Mouse (Mus musculus): Measurements from ENCODE around the gene Chil1. TPM values are rescaled to one million over a fixed set of nuclear protein-coding genes. Genes with fewer than 3 reads are reported as not detected.

The Chil1 gene
- polyA plus RNA-seq, 1 experiment from 2014 or later = 3.2 TPM

GRCm38 (mm10) chr1:134235391-134235921 lies 53.5 kb downstream of the Chil1 start, which contains the start of gene Adora1:
Adora1 (minus strand) TSS chr1:134235431.
- Histone ChIP-seq H3K9me3 (ENCODE audit: control insufficient read depth, low read length) (no peaks in the 10 kb centered on the region), H3K4me3 (ENCODE audit: low read depth, low read length) (peak within 1 kb of the TSS; percentile 39), H3K4me1 (ENCODE audit: control insufficient read depth, insufficient read depth, low read length) (peaks cover 4% of the 10 kb centered on the region; the same call in 1 of the 2 replicates), H3K36me3 (ENCODE audit: control insufficient read depth, insufficient read depth, low read length) (no peaks in the 10 kb centered on the region), H3K9ac (ENCODE audit: low read length) (peak within 1 kb of the TSS; percentile 33), H3K27ac (ENCODE audit: low read depth, low read length) (no peak within 1 kb of the TSS), H3K4me2 (ENCODE audit: low read depth) (peak within 1 kb of the TSS; percentile 66), H3K27me3 (ENCODE audit: control insufficient read depth, insufficient read depth, low read length) (peaks cover 37% of the 10 kb centered on the region)
- no peak for DNase-seq (ENCODE audit: low spot score)
- WGBS = under 1% methylated on average over 29 of the region's 37 CpGs
- ATAC-seq (ENCODE audit: insufficient read depth, low FRiP score, low TSS enrichment) = no peak

- H3K9ac ChIP-seq (ENCODE audit: low read length) = no peak overlapping the region
- no peak overlapping the region for H3K4me2 ChIP-seq (ENCODE audit: low read depth)
- H3K27me3 ChIP-seq (ENCODE audit: control insufficient read depth, insufficient read depth, low read length) = peaks cover 37% of the 10 kb centered on the region
- 26% methylated on average over 3 of the region's 3 CpGs for WGBS
- no peaks in the 10 kb centered on the region for H3K9me3 ChIP-seq (ENCODE audit: control insufficient read depth, low read length)
- H3K36me3 ChIP-seq (ENCODE audit: control insufficient read depth, insufficient read depth, low read length) = no peaks in the 10 kb centered on the region
- no peak overlapping the region for H3K4me3 ChIP-seq (ENCODE audit: low read depth, low read length)
- no peak for DNase-seq (ENCODE audit: low spot score)
- no peak overlapping the region for H3K27ac ChIP-seq (ENCODE audit: low read depth, low read length)
- no peak for ATAC-seq (ENCODE audit: insufficient read depth, low FRiP score, low TSS enrichment)
- H3K4me1 ChIP-seq (ENCODE audit: control insufficient read depth, insufficient read depth, low read length) = peaks cover 4% of the 10 kb centered on the region; the same call in 1 of the 2 replicates
Observed at GRCm38 (mm10) chr1:134236142-134236541, 54.2 kb downstream of the Chil1 start.

GRCm38 (mm10) chr1:134237438-134237837 lies 55.5 kb downstream of the Chil1 start:
- ATAC-seq (ENCODE audit: insufficient read depth, low FRiP score, low TSS enrichment) = no peak
- WGBS = 89% methylated on average over 3 of the region's 3 CpGs
- DNase-seq (ENCODE audit: low spot score) = no peak

More at GRCm38 (mm10) chr1:134237438-134237837, 55.5 kb downstream of the Chil1 start:
- Histone ChIP-seq H3K4me2 (ENCODE audit: low read depth) (no peak overlapping the region), H3K27me3 (ENCODE audit: control insufficient read depth, insufficient read depth, low read length) (peaks cover 37% of the 10 kb centered on the region), H3K4me1 (ENCODE audit: control insufficient read depth, insufficient read depth, low read length) (peaks cover 4% of the 10 kb centered on the region; the same call in 1 of the 2 replicates), H3K4me3 (ENCODE audit: low read depth, low read length) (no peak overlapping the region), H3K9ac (ENCODE audit: low read length) (no peak overlapping the region), H3K9me3 (ENCODE audit: control insufficient read depth, low read length) (no peaks in the 10 kb centered on the region), H3K36me3 (ENCODE audit: control insufficient read depth, insufficient read depth, low read length) (no peaks in the 10 kb centered on the region), H3K27ac (ENCODE audit: low read depth, low read length) (no peak overlapping the region)

Other genes with a start within 250 kb of the Chil1 start
- 16.0 and 16.7 TPM in 2 replicates for gene Fmod, start 144.9 kb upstream of the Chil1 start, polyA plus RNA-seq (2014; fragmentation: Nextera tagmentation; extraction: Ambion mirVana)
- 97.9 and 110 TPM in 2 replicates for gene Btg2, start 103.1 kb upstream of the Chil1 start, polyA plus RNA-seq (2014; fragmentation: Nextera tagmentation; extraction: Ambion mirVana)
- 0.15 TPM in 1 of 2 replicates, not detected in the other for gene Chit1, start 70.9 kb upstream of the Chil1 start, polyA plus RNA-seq (2014; fragmentation: Nextera tagmentation; extraction: Ambion mirVana)
- gene Mybph, start 11.3 kb downstream of the Chil1 start, polyA plus RNA-seq (2014; fragmentation: Nextera tagmentation; extraction: Ambion mirVana) = 17.7 and 18.4 TPM in 2 replicates
- 1.4 and 1.5 TPM in 2 replicates for gene Adora1, start 53.3 kb downstream of the Chil1 start, polyA plus RNA-seq (2014; fragmentation: Nextera tagmentation; extraction: Ambion mirVana)
- 48.2 and 60.2 TPM in 2 replicates for gene Myog, start 107.8 kb downstream of the Chil1 start, polyA plus RNA-seq (2014; fragmentation: Nextera tagmentation; extraction: Ambion mirVana)
- gene Ppfia4, start 150.8 kb downstream of the Chil1 start, polyA plus RNA-seq (2014; fragmentation: Nextera tagmentation; extraction: Ambion mirVana) = 3.9 and 4.6 TPM in 2 replicates
- gene Tmem183a, start 179.8 kb downstream of the Chil1 start, polyA plus RNA-seq (2014; fragmentation: Nextera tagmentation; extraction: Ambion mirVana) = 117 and 120 TPM in 2 replicates
- gene 4933406M09Rik, start 203.8 kb downstream of the Chil1 start, polyA plus RNA-seq (2014; fragmentation: Nextera tagmentation; extraction: Ambion mirVana) = not detected in 2 replicates
- 22.9 and 28.8 TPM in 2 replicates for gene Cyb5r1, start 223.4 kb downstream of the Chil1 start, polyA plus RNA-seq (2014; fragmentation: Nextera tagmentation; extraction: Ambion mirVana)
- 81.2 and 83.8 TPM in 2 replicates for gene Adipor1, start 233.2 kb downstream of the Chil1 start, polyA plus RNA-seq (2014; fragmentation: Nextera tagmentation; extraction: Ambion mirVana)

All from neural tube, embryonic 11.5 days (tissue).